Mouse (Mus musculus) kidney, postnatal 0 days (tissue): Measurements from ENCODE around the gene Shb. TPM values are rescaled to one million over a fixed set of nuclear protein-coding genes. Genes with fewer than 3 reads are reported as not detected.

Experiments
- ATAC-seq: fragments of 200-750 bp; cut with Nextera tagmentation; replicated peaks from 2 replicates; pipeline ENCODE4 v1.8.0; 2017; ENCODE audit warnings: low read depth, moderate number of reproducible peaks, moderate TSS enrichment, moderate library complexity; ENCODE audit not compliant: low FRiP score
- DNase-seq: peaks from one replicate; pipeline ENCODE4 v3.0.0-alpha.2; 2016; ENCODE audit warnings: low spot score
- H3K27ac ChIP-seq: fragments of 300-500 bp; sonication (generic); 2 replicates; pipeline ENCODE4 v1.5.1; 2014; ENCODE audit warnings: mild to moderate bottlenecking
- H3K27me3 ChIP-seq: fragments of 300-500 bp; sonication (generic); 2 replicates; pipeline ENCODE4 v1.6.1; 2014; ENCODE audit warnings: low read length, mixed read lengths; ENCODE audit not compliant: insufficient read depth
- H3K36me3 ChIP-seq: fragments of 300-500 bp; sonication (generic); 2 replicates; pipeline ENCODE4 v1.6.1; 2014; ENCODE audit warnings: low read length, mixed read lengths; ENCODE audit not compliant: insufficient read depth
- H3K4me1 ChIP-seq: fragments of 300-500 bp; sonication (generic); replicated peaks from 2 replicates; pipeline ENCODE4 v1.6.1; 2014; ENCODE audit warnings: antibody characterized with exemption, low read length, mixed read lengths; ENCODE audit not compliant: insufficient read depth
- H3K4me2 ChIP-seq: fragments of 300-500 bp; sonication (generic); 2 replicates; pipeline ENCODE4 v1.6.1; 2014; ENCODE audit warnings: mild to moderate bottlenecking, low read length, moderate library complexity, mixed read lengths
- H3K4me3 ChIP-seq: fragments of 300-500 bp; sonication (generic); replicated peaks from 2 replicates; pipeline ENCODE4 v1.5.1; 2014; ENCODE audit warnings: low read depth, low read length
- H3K9ac ChIP-seq: fragments of 300-500 bp; sonication (generic); 2 replicates; pipeline ENCODE4 v1.6.1; 2014; ENCODE audit warnings: low read depth, low read length
- H3K9me3 ChIP-seq: fragments of 300-500 bp; sonication (generic); replicated peaks from 2 replicates; pipeline ENCODE4 v1.6.1; 2016; ENCODE audit warnings: low read length, inconsistent platforms, mixed read lengths
- CTCF ChIP-seq: IDR thresholded peaks from 2 replicates; pipeline ENCODE4 v1.5.1; 2016; ENCODE audit warnings: antibody characterized with exemption, low read depth, mild to moderate bottlenecking, moderate library complexity
- WGBS: fragments of 180-500 bp; shearing (Covaris S2); extraction: QIAGEN DNeasy Blood & Tissue Kit; methylation state at CpG from one replicate; pipeline ENCODE4 v1.1.7; 2014; 5-methylcytosine and 5-hydroxymethylcytosine counted together
- polyA plus RNA-seq: library from polyadenylated mRNA; unstranded; fragments of >200 nt; fragmentation: Nextera tagmentation; extraction: Ambion mirVana; gene quantifications from 2 replicates; pipeline ENCODE4 v1.2.1, GENCODE M21; 2015

The Shb gene
- polyA plus RNA-seq, 1 experiment from 2014 or later = 6.6 TPM

DNA sequence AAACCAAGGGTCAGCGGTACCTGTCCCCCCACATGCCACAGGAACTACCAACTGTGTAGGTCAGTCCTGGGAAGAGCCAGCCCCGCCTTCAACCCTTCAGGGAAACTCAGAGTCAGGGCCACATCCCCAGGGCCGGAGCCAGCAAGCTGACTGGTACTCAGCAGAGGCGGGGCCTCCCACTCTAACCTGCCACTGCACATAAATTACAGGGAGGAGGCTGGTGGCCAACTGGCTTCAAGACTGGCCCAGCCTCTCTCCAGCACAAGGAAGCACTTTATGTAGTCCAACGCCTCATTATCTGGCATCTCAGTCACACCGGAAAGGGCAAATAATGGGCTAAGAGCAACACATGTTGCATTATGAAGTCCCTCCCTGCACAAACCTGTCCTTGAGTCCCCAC, 22.1 kb downstream of the Shb start:
- DNase-seq = peak; percentile 73
- no peak for TF ChIP-seq CTCF
- no peak overlapping the region for H3K4me3 ChIP-seq
- peaks cover 82% of the 10 kb centered on the region for H3K4me1 ChIP-seq
- H3K4me2 ChIP-seq = peak overlapping the region; percentile 6; the same call in 1 of the 2 replicates
- no peaks in the 10 kb centered on the region for H3K9me3 ChIP-seq
- no peaks in the 10 kb centered on the region for H3K36me3 ChIP-seq
- H3K9ac ChIP-seq = no peak overlapping the region
- peak overlapping the region; percentile 57 for H3K27ac ChIP-seq
- peak; percentile 30 for ATAC-seq
- no peaks in the 10 kb centered on the region for H3K27me3 ChIP-seq
- WGBS = 18% methylated on average over 6 of the region's 6 CpGs

DNA sequence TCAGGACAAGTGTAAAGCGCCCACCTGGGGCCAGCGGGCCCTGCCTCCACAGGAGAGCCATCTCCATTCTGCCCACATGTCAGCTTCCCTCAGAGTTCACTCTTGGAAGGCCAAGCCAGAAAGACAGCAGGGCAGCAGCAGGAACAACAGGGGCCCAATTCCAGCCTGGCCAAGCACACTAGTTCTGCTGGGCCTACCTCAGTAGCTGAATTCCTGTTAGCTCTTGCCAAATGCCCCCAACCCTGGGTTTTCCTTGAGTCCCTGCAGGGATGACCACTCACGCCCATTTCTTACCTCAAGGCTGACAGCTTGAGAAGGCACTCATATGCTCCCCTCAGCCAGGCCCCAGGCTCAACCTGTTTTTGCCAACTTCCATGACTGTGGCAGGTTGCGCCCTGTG, 22.9 kb downstream of the Shb start:
- no peak for TF ChIP-seq CTCF
- no peaks in the 10 kb centered on the region for H3K36me3 ChIP-seq
- 90% methylated on average over 4 of the region's 4 CpGs for WGBS
- H3K4me3 ChIP-seq = no peak overlapping the region
- no peak overlapping the region for H3K9ac ChIP-seq
- H3K4me2 ChIP-seq = peak overlapping the region; percentile 6; the same call in 1 of the 2 replicates
- ATAC-seq = no peak
- H3K27ac ChIP-seq = peak overlapping the region; percentile 57; the same call in 1 of the 2 replicates
- no peaks in the 10 kb centered on the region for H3K27me3 ChIP-seq
- DNase-seq = no peak
- no peaks in the 10 kb centered on the region for H3K9me3 ChIP-seq
- H3K4me1 ChIP-seq = peaks cover 75% of the 10 kb centered on the region

GRCm38 (mm10) chr4:45508469-45508868, 23.8 kb downstream of the Shb start:
- 50% methylated on average over 6 of the region's 6 CpGs for WGBS
- H3K4me1 ChIP-seq = peaks cover 65% of the 10 kb centered on the region
- no peak overlapping the region for H3K4me3 ChIP-seq
- TF ChIP-seq CTCF = no peak
- ATAC-seq (no peak), DNase-seq (no peak)
- no peaks in the 10 kb centered on the region for H3K9me3 ChIP-seq
- no peak overlapping the region for H3K4me2 ChIP-seq
- H3K27me3 ChIP-seq = no peaks in the 10 kb centered on the region
- H3K27ac ChIP-seq = peak overlapping the region; percentile 73; the same call in 1 of the 2 replicates
- H3K9ac ChIP-seq = no peak overlapping the region
- H3K36me3 ChIP-seq = no peaks in the 10 kb centered on the region

DNA sequence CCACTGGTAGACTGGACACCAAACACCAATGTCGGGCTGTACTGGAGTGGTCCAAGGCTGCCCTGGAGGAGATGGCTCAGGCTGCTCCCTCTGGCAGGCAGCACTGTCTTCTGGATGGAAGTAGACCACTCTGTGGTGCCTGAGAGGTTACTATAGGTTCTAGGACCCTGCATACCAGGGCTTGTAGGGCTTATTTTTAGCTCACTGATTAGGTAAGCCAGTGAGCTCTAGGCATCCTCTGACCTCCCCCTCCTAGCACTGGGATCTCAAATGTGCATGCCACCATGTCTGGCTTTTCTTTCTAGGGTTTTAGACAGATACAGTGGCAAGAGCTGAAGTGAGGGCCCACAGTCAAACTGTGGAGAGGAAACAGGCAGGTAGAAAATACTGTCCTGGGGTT, 24.8 kb downstream of the Shb start:
- H3K36me3 ChIP-seq = no peaks in the 10 kb centered on the region
- no peaks in the 10 kb centered on the region for H3K9me3 ChIP-seq
- WGBS = 53% methylated on average over 1 of the region's 1 CpGs
- ATAC-seq (no peak), DNase-seq (no peak)
- H3K4me2 ChIP-seq = no peak overlapping the region
- TF ChIP-seq CTCF = no peak
- H3K27me3 ChIP-seq = no peaks in the 10 kb centered on the region
- no peak overlapping the region for H3K4me3 ChIP-seq
- H3K4me1 ChIP-seq = peaks cover 58% of the 10 kb centered on the region
- peak overlapping the region; percentile 73 for H3K27ac ChIP-seq
- no peak overlapping the region for H3K9ac ChIP-seq

- H3K27me3 ChIP-seq = no peaks in the 10 kb centered on the region
- peaks cover 62% of the 10 kb centered on the region for H3K4me1 ChIP-seq
- no peaks in the 10 kb centered on the region for H3K9me3 ChIP-seq
- H3K9ac ChIP-seq = 0 out of 2 replicates have a peak overlapping the region, but pooled peaks have one; percentile 4
- WGBS = 41% methylated on average over 9 of the region's 9 CpGs
- ATAC-seq (peak; percentile 48; the same call in 1 of the 2 replicates), DNase-seq (no peak)
- H3K4me2 ChIP-seq = no peak overlapping the region
- TF ChIP-seq CTCF = no peak
- H3K4me3 ChIP-seq = no peak overlapping the region
- peak overlapping the region; percentile 73 for H3K27ac ChIP-seq
- H3K36me3 ChIP-seq = no peaks in the 10 kb centered on the region
Observed at GRCm38 (mm10) chr4:45507039-45507438, 25.2 kb downstream of the Shb start.

GRCm38 (mm10) chr4:45506613-45507012, 25.7 kb downstream of the Shb start:
- H3K36me3 ChIP-seq = no peaks in the 10 kb centered on the region
- no peaks in the 10 kb centered on the region for H3K9me3 ChIP-seq
- no peak for TF ChIP-seq CTCF
- 33% methylated on average over 5 of the region's 5 CpGs for WGBS
- H3K4me3 ChIP-seq = no peak overlapping the region
- H3K27me3 ChIP-seq = no peaks in the 10 kb centered on the region
- no peak for DNase-seq
- peaks cover 63% of the 10 kb centered on the region for H3K4me1 ChIP-seq
- peak overlapping the region; percentile 73 for H3K27ac ChIP-seq
- no peak overlapping the region for H3K4me2 ChIP-seq
- no peak for ATAC-seq
- 0 out of 2 replicates have a peak overlapping the region, but pooled peaks have one; percentile 4 for H3K9ac ChIP-seq

DNA sequence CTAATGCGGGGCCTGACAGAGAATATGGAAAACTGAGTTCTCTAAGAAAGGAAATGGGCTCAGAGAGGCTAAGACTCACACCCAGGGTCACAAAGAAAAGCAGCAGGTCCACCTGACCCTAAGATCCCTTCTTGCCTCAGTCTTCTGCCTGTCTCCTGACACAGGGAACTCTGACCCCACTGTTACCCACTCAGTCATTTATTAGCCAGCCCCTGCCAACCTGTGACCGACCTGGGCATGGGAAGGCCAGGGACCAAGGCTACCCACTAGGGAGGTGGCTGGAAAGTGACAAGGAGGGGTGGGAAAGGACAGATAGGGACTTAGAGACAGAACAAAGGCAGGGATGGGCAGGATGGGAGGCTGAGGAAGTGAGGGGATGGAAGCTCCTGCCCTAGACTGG, 26.6 kb downstream of the Shb start:
- Histone ChIP-seq H3K4me2 (no peak overlapping the region), H3K9ac (0 out of 2 replicates have a peak overlapping the region, but pooled peaks have one; percentile 13), H3K9me3 (no peaks in the 10 kb centered on the region), H3K4me3 (no peak overlapping the region), H3K27ac (0 out of 2 replicates have a peak overlapping the region, but pooled peaks have one; percentile 73), H3K27me3 (no peaks in the 10 kb centered on the region), H3K36me3 (no peaks in the 10 kb centered on the region), H3K4me1 (peaks cover 58% of the 10 kb centered on the region)
- no peak for DNase-seq
- 80% methylated on average over 2 of the region's 2 CpGs for WGBS
- no peak for ATAC-seq
- no peak for TF ChIP-seq CTCF
